Mouse (Mus musculus) kidney, adult 2 months (tissue): ENCODE results near the gene Col24a1. TPM values are rescaled to one million over a fixed set of nuclear protein-coding genes. Genes with fewer than 3 reads are reported as not detected.

Source experiments
- DNase-seq: peaks from one replicate; pipeline ENCODE4 v3.0.0; 2021
- H3K27ac ChIP-seq: fragments of 200-500 bp; 2 replicates; pipeline ENCODE4 v1.5.1; 2012; ENCODE audit warnings: low read depth, low read length, control low read depth, inconsistent platforms; ENCODE audit not compliant: insufficient read depth
- H3K27me3 ChIP-seq: fragments of 200-500 bp; replicated peaks from 2 replicates; pipeline ENCODE4 v1.6.1; 2012; ENCODE audit warnings: mild to moderate bottlenecking, moderate library complexity, low read length, inconsistent platforms; ENCODE audit not compliant: control insufficient read depth, insufficient read depth
- H3K36me3 ChIP-seq: fragments of 200-500 bp; 2 replicates; pipeline ENCODE4 v1.6.1; 2012; ENCODE audit warnings: mild to moderate bottlenecking, moderate library complexity, low read length, inconsistent platforms; ENCODE audit not compliant: control insufficient read depth, insufficient read depth
- H3K4me1 ChIP-seq: fragments of 200-500 bp; 2 replicates; pipeline ENCODE4 v1.6.1; 2011; ENCODE audit warnings: low read length; ENCODE audit not compliant: control insufficient read depth, insufficient read depth
- H3K4me3 ChIP-seq: fragments of 200-500 bp; 2 replicates; pipeline ENCODE4 v1.5.1; 2011; ENCODE audit warnings: mild to moderate bottlenecking, low read depth, low read length, control low read depth; ENCODE audit not compliant: insufficient read depth
- CTCF ChIP-seq: fragments of 200-500 bp; conservative IDR thresholded peaks from 2 replicates; pipeline ENCODE4 v1.5.1; 2011; ENCODE audit warnings: low read depth, mild to moderate bottlenecking, control low read depth, low read length, moderate library complexity, mixed read lengths; ENCODE audit not compliant: insufficient read depth, insufficient read length
- POLR2A ChIP-seq: fragments of 200-500 bp; IDR thresholded peaks from one replicate; pipeline ENCODE4 v1.6.1; 2011; ENCODE audit warnings: low read depth, low read length, control low read depth
- WGBS: fragments of 180-500 bp; shearing (Covaris S2); methylation state at CpG from one replicate; pipeline ENCODE4 v1.1.7; 2018; 5-methylcytosine and 5-hydroxymethylcytosine counted together
- polyA plus RNA-seq: library from polyadenylated mRNA; depleted of rRNA; stranded (reverse); fragments of >200 nt; gene quantifications from 2 replicates; pipeline ENCODE4 v1.2.3, GENCODE M21; 2012

Col24a1 gene
- polyA plus RNA-seq, 1 experiment: 0.22 TPM

- 41% methylated on average over 7 of the region's 7 CpGs for WGBS
- no peak for DNase-seq
- Histone ChIP-seq H3K27ac (no peak overlapping the region), H3K4me1 (no peaks in the 10 kb centered on the region), H3K27me3 (no peaks in the 10 kb centered on the region), H3K4me3 (no peak overlapping the region), H3K36me3 (no peaks in the 10 kb centered on the region)
- no peak for TF ChIP-seq CTCF
- no peak for TF ChIP-seq POLR2A
Observed at GRCm38 (mm10) chr3:145521528-145522080, 229.3 kb downstream of the Col24a1 start.

- no peak overlapping the region for H3K27ac ChIP-seq
- no peaks in the 10 kb centered on the region for H3K4me1 ChIP-seq
- WGBS: 80% methylated on average over 2 of the region's 2 CpGs
- H3K4me3 ChIP-seq: no peak overlapping the region
- DNase-seq: no peak
- H3K36me3 ChIP-seq: no peaks in the 10 kb centered on the region
- TF ChIP-seq POLR2A (no peak), CTCF (no peak)
- H3K27me3 ChIP-seq: no peaks in the 10 kb centered on the region
Observed at GRCm38 (mm10) chr3:145522311-145522710, 230.0 kb downstream of the Col24a1 start.

- Histone ChIP-seq H3K27ac (no peak overlapping the region), H3K4me1 (no peaks in the 10 kb centered on the region), H3K36me3 (no peaks in the 10 kb centered on the region), H3K4me3 (no peak overlapping the region), H3K27me3 (no peaks in the 10 kb centered on the region)
- no peak for DNase-seq
- TF ChIP-seq POLR2A (no peak), CTCF (no peak)
- WGBS: 89% methylated on average over 4 of the region's 4 CpGs
Observed at GRCm38 (mm10) chr3:145525266-145525665, 233.0 kb downstream of the Col24a1 start.

- Histone ChIP-seq H3K27ac (no peak overlapping the region), H3K4me3 (no peak overlapping the region), H3K36me3 (no peaks in the 10 kb centered on the region), H3K27me3 (no peaks in the 10 kb centered on the region), H3K4me1 (no peaks in the 10 kb centered on the region)
- no peak for TF ChIP-seq POLR2A
- no peak for TF ChIP-seq CTCF
- WGBS: 87% methylated on average over 1 of the region's 1 CpGs
- no peak for DNase-seq
Observed at GRCm38 (mm10) chr3:145537870-145538269, 245.6 kb downstream of the Col24a1 start.

- WGBS: 74% methylated on average over 10 of the region's 10 CpGs
- H3K27me3 ChIP-seq: no peaks in the 10 kb centered on the region
- H3K4me1 ChIP-seq: no peaks in the 10 kb centered on the region
- H3K27ac ChIP-seq: no peak overlapping the region
- H3K4me3 ChIP-seq: no peak overlapping the region
- H3K36me3 ChIP-seq: no peaks in the 10 kb centered on the region
- TF ChIP-seq POLR2A (no peak), CTCF (no peak)
- DNase-seq: no peak
Observed at GRCm38 (mm10) chr3:145548441-145549415, 256.5 kb downstream of the Col24a1 start.

GRCm38 (mm10) chr3:145550216-145550615 is 257.9 kb downstream of the Col24a1 start:
- H3K27ac ChIP-seq: no peak overlapping the region
- no peak for DNase-seq
- no peaks in the 10 kb centered on the region for H3K36me3 ChIP-seq
- 77% methylated on average over 3 of the region's 3 CpGs for WGBS
- H3K27me3 ChIP-seq: no peaks in the 10 kb centered on the region
- no peak overlapping the region for H3K4me3 ChIP-seq
- H3K4me1 ChIP-seq: no peaks in the 10 kb centered on the region
- TF ChIP-seq POLR2A (no peak), CTCF (no peak)

- TF ChIP-seq POLR2A: no peak
- TF ChIP-seq CTCF: no peak
- no peak overlapping the region for H3K27ac ChIP-seq
- WGBS: 96% methylated on average over 2 of the region's 2 CpGs
Observed at GRCm38 (mm10) chr3:145554388-145554787, 262.1 kb downstream of the Col24a1 start.

More at GRCm38 (mm10) chr3:145554388-145554787, 262.1 kb downstream of the Col24a1 start:
- no peak for DNase-seq
- H3K27me3 ChIP-seq: no peaks in the 10 kb centered on the region
- H3K4me1 ChIP-seq: no peaks in the 10 kb centered on the region
- no peaks in the 10 kb centered on the region for H3K36me3 ChIP-seq
- no peak overlapping the region for H3K4me3 ChIP-seq
